Mouse (Mus musculus): ENCODE measurements around the gene Snx10.

DNA sequence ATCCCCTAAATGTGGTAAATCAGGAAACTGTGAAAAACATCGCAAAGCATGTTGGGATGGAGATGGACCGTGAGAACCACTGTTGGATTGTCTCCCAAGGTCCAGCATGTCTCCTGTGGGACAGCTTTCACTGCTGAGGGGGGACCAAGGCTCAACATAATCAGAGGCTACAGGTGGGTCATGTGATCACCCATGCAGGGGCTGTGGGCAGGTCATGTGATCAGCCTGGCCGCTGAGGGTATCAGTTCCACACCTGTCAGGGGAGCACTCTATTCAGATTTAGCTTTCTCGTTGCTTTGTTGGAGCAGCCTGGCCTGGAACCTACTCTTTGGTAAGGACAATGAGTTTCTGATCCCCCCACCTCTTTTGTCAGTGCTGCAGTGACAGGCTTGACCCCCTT lies 18.4 kb downstream of the Snx10 start:
- TF ChIP-seq POLR2A (IDR thresholded peaks at IDR 0.05; ENCODE audit: low read depth, low read length) (no peak), CTCF (IDR thresholded peaks at IDR 0.05; ENCODE audit: extremely low read depth, insufficient read depth, insufficient read length, insufficient replicate concordance) (no peak)
